Mouse (Mus musculus) neural tube, embryonic 13.5 days (tissue): ENCODE results near the gene Gm11985. TPM values are rescaled to one million over a fixed set of nuclear protein-coding genes. Genes with fewer than 3 reads are reported as not detected.

ENCODE experiments used
- polyA plus RNA-seq: library from polyadenylated mRNA; unstranded; fragments of >200 nt; fragmentation: Nextera tagmentation; extraction: Ambion mirVana; gene quantifications from 2 replicates; pipeline ENCODE4 v1.2.1, GENCODE M21; 2015

The Gm11985 gene
- polyA plus RNA-seq, 1 experiment from 2014 or later: not detected

Other genes with a start within 250 kb of the Gm11985 start
- 5.5 and 5.7 TPM in 2 replicates for gene Adcy1, start 125.1 kb downstream of the Gm11985 start, polyA plus RNA-seq
- gene Igfbp1, start 9.2 kb upstream of the Gm11985 start, polyA plus RNA-seq: 0.32 and 0.38 TPM in 2 replicates
- gene Igfbp3, start 25.4 kb upstream of the Gm11985 start, polyA plus RNA-seq: 20.6 and 27.6 TPM in 2 replicates